ENCODE assay signal across 8 mouse cellular contexts in genomic region chr3:129203761-129204440, GRCm38 (mm10). TPM values are rescaled to one million over a fixed set of nuclear protein-coding genes. Genes with fewer than 3 reads are reported as not detected.
DNase-seq lines count a peak whose midpoint lies in the region; ATAC-seq lines count a peak whose summit lies in the region.

No protein-coding gene starts in this region.

- no peaks in the 10 kb centered on the region for H3K36me3 ChIP-seq in hindbrain, embryonic 11.5 days (ENCODE audit: control insufficient read depth, insufficient read depth, low read length)
- no peaks in the 10 kb centered on the region for H3K36me3 ChIP-seq in midbrain, embryonic 11.5 days (ENCODE audit: control insufficient read depth, insufficient read depth, low read length)

- peak; percentile 31 for ATAC-seq in hindbrain, embryonic 11.5 days (ENCODE audit: low FRiP score)
- ATAC-seq in midbrain, embryonic 11.5 days (ENCODE audit: low FRiP score), result peak; percentile 11; the same call in 1 of the 2 replicates
- ATAC-seq in erythroid progenitor cell, adult 5-6 weeks (replicated peaks; ENCODE audit: low FRiP score, poor library complexity, severe bottlenecking), result no peak

- DNase-seq in embryo, embryonic 10 days (ENCODE audit: low spot score), result peak; percentile 44
- DNase-seq in embryo, embryonic 9.5 days (ENCODE audit: extremely low spot score), result no peak
- peak; percentile 73 for DNase-seq in R1 (ENCODE audit: low read depth, low spot score)
- no peak for DNase-seq in hindbrain, embryonic 11.5 days (ENCODE audit: low spot score)
- DNase-seq in midbrain, embryonic 11.5 days (ENCODE audit: low spot score, missing footprints), result peak; percentile 98
- DNase-seq in cerebellum, adult 9-10 months, result no peak
- no peak for DNase-seq in layer of hippocampus, postnatal 10 days (ENCODE audit: low spot score in 2 of 2)

- no peak overlapping the region for H3K27ac ChIP-seq in hindbrain, embryonic 11.5 days (ENCODE audit: low read depth, low read length)
- 0 out of 2 replicates have a peak overlapping the region, but pooled peaks have one; percentile 15 for H3K27ac ChIP-seq in midbrain, embryonic 11.5 days (ENCODE audit: low read depth, low read length)

- 1% methylated on average over 33 of the region's 35 CpGs for WGBS in hindbrain, embryonic 11.5 days
- WGBS in midbrain, embryonic 11.5 days, result 1% methylated on average over 33 of the region's 35 CpGs

- H3K27me3 ChIP-seq in hindbrain, embryonic 11.5 days (ENCODE audit: control insufficient read depth, insufficient read depth, low read length), result peaks cover 84% of the 10 kb centered on the region
- peaks cover 94% of the 10 kb centered on the region for H3K27me3 ChIP-seq in midbrain, embryonic 11.5 days (ENCODE audit: control insufficient read depth, insufficient read depth, low read length)

- H3K4me1 ChIP-seq in hindbrain, embryonic 11.5 days (replicated peaks; ENCODE audit: control insufficient read depth, insufficient read depth, low read length), result peaks cover 13% of the 10 kb centered on the region
- H3K4me1 ChIP-seq in midbrain, embryonic 11.5 days (ENCODE audit: control insufficient read depth, insufficient read depth, low read length), result peaks cover 15% of the 10 kb centered on the region

- no peak overlapping the region for H3K9ac ChIP-seq in hindbrain, embryonic 11.5 days (ENCODE audit: low read depth, low read length)
- H3K9ac ChIP-seq in midbrain, embryonic 11.5 days (ENCODE audit: low read length), result peak overlapping the region; percentile 29

- peak overlapping the region; percentile 33 for H3K4me3 ChIP-seq in hindbrain, embryonic 11.5 days (ENCODE audit: low read depth, low read length)
- H3K4me3 ChIP-seq in midbrain, embryonic 11.5 days (ENCODE audit: low read depth, low read length), result peak overlapping the region; percentile 40

- H3K9me3 ChIP-seq in hindbrain, embryonic 11.5 days (ENCODE audit: control insufficient read depth, low read length), result no peaks in the 10 kb centered on the region
- no peaks in the 10 kb centered on the region for H3K9me3 ChIP-seq in midbrain, embryonic 11.5 days (ENCODE audit: control insufficient read depth, low read length)

- peak overlapping the region; percentile 73 for H3K4me2 ChIP-seq in hindbrain, embryonic 11.5 days (replicated peaks; ENCODE audit: low read depth, low read length)
- peak overlapping the region; percentile 67 for H3K4me2 ChIP-seq in midbrain, embryonic 11.5 days

RNA-seq across cellular contexts. Expression of gene Pitx2, which starts 4.2 kb away (rescaled TPM):
- 2.9 and 4.9 TPM in 2 replicates for polyA plus RNA-seq in hindbrain, embryonic 11.5 days (2014; fragmentation: Nextera tagmentation; extraction: Ambion mirVana)
- polyA plus RNA-seq in midbrain, embryonic 11.5 days (2014; fragmentation: Nextera tagmentation; extraction: Ambion mirVana), result 53.7 and 56.3 TPM in 2 replicates
- total RNA-seq in erythroid progenitor cell, adult 5-6 weeks (2015; ENCODE audit: low replicate concordance), result not detected in 2 replicates
- total RNA-seq in erythroid progenitor cell, adult 5-6 weeks (2017; ENCODE audit: low replicate concordance), result not detected in 2 replicates
- total RNA-seq in layer of hippocampus, postnatal 10 days (2021), result not detected

Comparison
In these comparisons a context has a peak if more than half of its experiments do, and no peak if none do; other contexts are left out.
1. DNase-seq: peak in embryo, embryonic 10 days (single experiment), R1 (single experiment) and midbrain, embryonic 11.5 days (single experiment); none in embryo, embryonic 9.5 days (single experiment), hindbrain, embryonic 11.5 days (single experiment), cerebellum, adult 9-10 months (single experiment) and layer of hippocampus, postnatal 10 days (0 of 2).